Mouse (Mus musculus) spleen, adult 2 months (tissue): ENCODE data around the gene Mtcl1.

Experiments used
- CTCF ChIP-seq: fragments of 200-500 bp; IDR thresholded peaks from 2 replicates; pipeline ENCODE4 v1.5.1; 2011; ENCODE audit warnings: mild to moderate bottlenecking, inconsistent platforms; ENCODE audit not compliant: insufficient read depth, insufficient read length, insufficient replicate concordance; ENCODE audit errors: extremely low read depth
- POLR2A ChIP-seq: fragments of 200-500 bp; IDR thresholded peaks from 2 replicates; pipeline ENCODE4 v1.6.1; 2011; ENCODE audit warnings: low read depth, low read length, inconsistent platforms

DNA sequence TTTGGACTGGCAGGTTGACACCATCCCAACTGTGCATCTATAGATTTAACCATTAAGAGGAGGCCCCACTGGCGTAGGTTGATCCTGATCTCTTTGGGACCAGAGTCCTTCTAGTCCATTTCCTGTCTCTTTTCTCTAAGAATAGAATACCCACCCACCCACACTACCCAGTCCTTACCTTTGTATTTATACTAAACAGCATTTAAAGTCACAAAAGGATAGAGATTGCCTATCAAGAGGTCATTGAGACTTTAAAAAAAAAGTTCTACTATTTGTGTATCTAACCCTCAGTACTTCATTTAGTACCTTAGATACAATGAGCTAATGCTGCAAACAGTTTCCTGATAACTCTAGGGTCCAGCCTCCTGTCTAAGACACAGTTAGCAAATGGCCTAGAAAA is 35.2 kb downstream of the Mtcl1 start:
- no peak for TF ChIP-seq CTCF
- no peak for TF ChIP-seq POLR2A
